Mouse (Mus musculus) ES-E14 (cell line): Measurements from ENCODE around the gene Bri3bp. TPM values are rescaled to one million over a fixed set of nuclear protein-coding genes. Genes with fewer than 3 reads are reported as not detected.
"Not testable (repeated sequence)": the region's sequence is repeated elsewhere in the genome, so short reads cannot be mapped to it uniquely, and the experiment has no call there.

ENCODE experiments used
- DNase-seq: peaks from one replicate; pipeline ENCODE4 v3.0.0-alpha.2; 2013; ENCODE audit warnings: low read depth, low spot score
- H3K27ac ChIP-seq: 2 replicates; pipeline ENCODE4 v1.5.1; 2012; ENCODE audit warnings: low read depth, mild to moderate bottlenecking, low read length, moderate library complexity, mixed read lengths; ENCODE audit not compliant: poor library complexity, insufficient read depth, severe bottlenecking
- H3K36me3 ChIP-seq: 2 replicates; pipeline ENCODE4 v1.6.1; 2012; ENCODE audit warnings: mild to moderate bottlenecking, low read length, moderate library complexity, mixed read lengths; ENCODE audit not compliant: control insufficient read depth, poor library complexity, insufficient read depth, severe bottlenecking
- H3K4me1 ChIP-seq, 2 experiments: fragments of 150-350 bp in 1 of 2; sonication (generic) in 1 of 2; 2 replicates each; pipeline ENCODE4 v1.6.1; 2012; ENCODE audit warnings: low read length in 2 of 2, mild to moderate bottlenecking in 1 of 2, mixed read lengths in 1 of 2; ENCODE audit not compliant: control insufficient read depth in 2 of 2, insufficient read depth in 2 of 2, poor library complexity in 1 of 2
- H3K4me3 ChIP-seq, 2 experiments: fragments of 150-350 bp in 1 of 2; sonication (generic) in 1 of 2; 2 replicates each; pipeline ENCODE4 v1.5.1; 2012; ENCODE audit warnings: low read length in 2 of 2, low read depth in 1 of 2, mild to moderate bottlenecking in 1 of 2, mixed read lengths in 1 of 2; ENCODE audit not compliant: insufficient read depth in 1 of 2, poor library complexity in 1 of 2, severe bottlenecking in 1 of 2
- H3K9ac ChIP-seq: 2 replicates; pipeline ENCODE4 v1.6.1; 2012; ENCODE audit warnings: low read depth, mild to moderate bottlenecking, low read length, mixed read lengths; ENCODE audit not compliant: poor library complexity, insufficient read depth, severe bottlenecking
- H3K9me3 ChIP-seq: fragments of 150-350 bp; sonication (generic); 2 replicates; pipeline ENCODE4 v1.6.1; 2012; ENCODE audit warnings: low read depth, mild to moderate bottlenecking, low read length; ENCODE audit not compliant: control insufficient read depth, insufficient read depth
- CHD2 ChIP-seq: IDR thresholded peaks from 2 replicates; pipeline ENCODE4 v1.6.1; 2014; ENCODE audit warnings: mild to moderate bottlenecking, low read depth, low read length, inconsistent platforms
- HCFC1 ChIP-seq: IDR thresholded peaks from 2 replicates; pipeline ENCODE4 v1.6.1; 2012; ENCODE audit warnings: low read length, inconsistent platforms, borderline replicate concordance; ENCODE audit not compliant: insufficient read depth
- MAFK ChIP-seq: IDR thresholded peaks from 2 replicates; pipeline ENCODE4 v1.6.1; 2014; ENCODE audit warnings: mild to moderate bottlenecking, low read depth, low read length, inconsistent platforms; ENCODE audit not compliant: insufficient read depth
- ZC3H11A ChIP-seq: IDR thresholded peaks from 2 replicates; pipeline ENCODE4 v1.6.1; 2012; ENCODE audit warnings: low read depth, mild to moderate bottlenecking, inconsistent platforms, low read length, borderline replicate concordance
- ZNF384 ChIP-seq: IDR thresholded peaks from 2 replicates; pipeline ENCODE4 v1.6.1; 2012; ENCODE audit warnings: low read depth, low read length, inconsistent platforms
- in situ Hi-C, 2 experiments: fragments of 600-800 bp; cut with MboI; formaldehyde crosslinking; loops; one replicate each; pipeline ENCODE4 v1.15.1; 2025; ENCODE audit warnings: low sequenced_read_pairs in 2 of 2, inconsistent platforms in 1 of 2; ENCODE audit not compliant: unreplicated experiment in 2 of 2
- total RNA-seq: library from RNA; depleted of rRNA; stranded (reverse); fragments of 300-350 nt; gene quantifications from 2 replicates; pipeline ENCODE4 v1.2.3, GENCODE M21; 2012; rRNA removed

The Bri3bp gene
- 52.7 and 80.5 TPM in 2 replicates for total RNA-seq

- Histone ChIP-seq H3K4me3 (peak within 1 kb of the TSS; percentile 95 to 100), H3K27ac (peak within 1 kb of the TSS; percentile 67), H3K9ac (peak within 1 kb of the TSS; percentile 95), H3K36me3 (0 out of 2 replicates have a peak, but pooled peaks cover under 1% of the 10 kb centered on the region), H3K4me1 (peaks cover 4 to 6% of the 10 kb centered on the region in 2 experiments), H3K9me3 (no peaks in the 10 kb centered on the region)
- in situ Hi-C loops = no loop called here
- TF ChIP-seq HCFC1 = no peak
- TF ChIP-seq ZNF384 = no peak
- TF ChIP-seq MAFK = no peak
- TF ChIP-seq CHD2 = no peak
- TF ChIP-seq ZC3H11A = no peak
- DNase-seq = peak; percentile 49
These were observed at the start of gene Bri3bp for GRCm38 (mm10) chr5:125441234-125442114. Bri3bp (plus strand) TSS chr5:125441568.

DNA sequence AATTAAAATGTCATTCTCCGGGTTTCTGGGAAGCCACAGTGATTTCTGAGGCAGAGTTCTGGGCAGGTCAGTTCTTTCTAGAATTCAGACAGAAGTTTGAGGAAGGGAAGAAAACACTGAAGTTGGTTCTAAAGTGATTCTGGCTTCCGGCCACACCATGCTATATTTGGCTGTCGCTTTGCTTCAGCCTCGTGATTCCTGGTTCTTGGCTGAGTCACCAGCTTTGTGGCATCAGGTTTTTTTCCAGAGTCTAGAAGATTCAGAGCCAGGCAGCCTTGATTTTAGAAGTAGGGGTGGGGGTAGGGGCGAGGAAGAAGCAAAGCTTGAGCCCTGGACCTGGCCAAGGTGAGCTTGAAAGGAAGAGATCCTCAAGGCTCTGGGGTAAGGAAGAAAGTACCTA is 49.8 kb upstream of the Bri3bp start:
- Histone ChIP-seq H3K9ac (no peak overlapping the region), H3K4me1 (peaks cover 3 to 7% of the 10 kb centered on the region in 2 experiments; a peak in 2 of 4 replicates), H3K36me3 (peaks cover 12% of the 10 kb centered on the region), H3K4me3 (no peak overlapping the region), H3K9me3 (no peaks in the 10 kb centered on the region), H3K27ac (no peak overlapping the region; the same call in 1 of the 2 replicates)
- TF ChIP-seq MAFK (no peak), CHD2 (no peak), ZNF384 (no peak), ZC3H11A (no peak), HCFC1 (no peak)
- in situ Hi-C loops = no loop called here
- DNase-seq = no peak

DNA sequence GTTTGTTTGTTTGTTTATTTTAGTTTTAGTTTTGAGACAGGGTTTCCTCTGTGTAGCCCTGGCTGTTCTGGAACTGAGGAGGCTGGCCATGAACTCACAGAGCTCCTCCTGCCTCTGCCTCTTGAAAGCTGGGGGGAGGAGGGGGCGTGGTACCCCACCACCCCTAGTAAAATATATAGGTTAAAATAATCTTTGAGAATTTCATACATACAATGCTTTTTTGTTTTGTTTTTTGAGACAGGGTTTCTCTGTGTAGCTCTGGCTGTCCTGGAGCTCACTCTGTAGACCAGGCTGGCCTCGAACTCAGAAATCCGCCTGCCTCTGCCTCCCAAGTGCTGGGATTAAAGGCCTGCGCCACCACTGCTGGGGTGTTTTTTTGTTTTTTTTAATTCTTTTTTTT is 49.2 kb upstream of the Bri3bp start:
- H3K9ac ChIP-seq, H3K27ac ChIP-seq, in situ Hi-C loops, H3K4me1 ChIP-seq, H3K4me3 ChIP-seq, H3K9me3 ChIP-seq, DNase-seq: not testable (repeated sequence)
- H3K36me3 ChIP-seq = peaks cover 12% of the 10 kb centered on the region

DNA sequence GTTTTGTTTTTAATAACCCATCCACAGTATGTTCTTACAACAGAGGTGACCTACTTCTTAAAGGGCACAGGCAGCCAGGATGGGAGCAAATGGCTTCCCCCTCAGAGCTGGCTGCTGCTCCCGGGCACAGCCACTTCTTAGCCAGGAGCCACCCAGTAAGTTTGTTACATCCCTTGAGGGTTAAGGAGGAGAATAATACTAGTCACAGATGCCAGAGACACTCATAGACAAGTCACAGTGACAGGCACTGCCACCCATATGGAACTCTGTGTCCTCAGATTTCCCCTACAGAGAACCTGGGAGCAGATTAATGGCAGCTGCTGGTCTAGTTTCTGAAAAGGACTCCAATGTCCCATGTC is 48.8 kb upstream of the Bri3bp start:
- H3K4me3 ChIP-seq = peak overlapping the region; percentile 0 to 10; a peak in 1 of 4 replicates
- in situ Hi-C loops = no loop called here
- no peak for DNase-seq
- TF ChIP-seq ZNF384 (no peak), HCFC1 (no peak), CHD2 (no peak), MAFK (no peak), ZC3H11A (no peak)
- H3K9ac ChIP-seq = peak overlapping the region; percentile 64; the same call in 1 of the 2 replicates
- peaks cover 12% of the 10 kb centered on the region for H3K36me3 ChIP-seq
- H3K4me1 ChIP-seq = peaks cover 3 to 7% of the 10 kb centered on the region in 2 experiments; a peak in 2 of 4 replicates
- no peaks in the 10 kb centered on the region for H3K9me3 ChIP-seq
- H3K27ac ChIP-seq = peak overlapping the region; percentile 98
